Mouse (Mus musculus) limb, embryonic 10.5 days (tissue): ENCODE measurements around the gene Fmn2. TPM values are rescaled to one million over a fixed set of nuclear protein-coding genes. Genes with fewer than 3 reads are reported as not detected.

Experiments used
- DNase-seq: peaks from one replicate; pipeline ENCODE4 v3.0.0-alpha.2; 2017; ENCODE audit warnings: low spot score
- H3K27ac ChIP-seq: fragments of 300-500 bp; sonication (generic); 2 replicates; pipeline ENCODE4 v1.5.1; 2016; ENCODE audit warnings: mild to moderate bottlenecking
- H3K27me3 ChIP-seq: fragments of 300-500 bp; sonication (generic); 2 replicates; pipeline ENCODE4 v1.6.1; 2016; ENCODE audit warnings: low read depth, mild to moderate bottlenecking; ENCODE audit not compliant: poor library complexity, severe bottlenecking
- H3K36me3 ChIP-seq: fragments of 300-500 bp; sonication (generic); 2 replicates; pipeline ENCODE4 v1.6.1; 2016; ENCODE audit warnings: mild to moderate bottlenecking, moderate library complexity
- H3K4me1 ChIP-seq: fragments of 300-500 bp; sonication (generic); 2 replicates; pipeline ENCODE4 v1.6.1; 2016
- H3K4me3 ChIP-seq: fragments of 300-500 bp; sonication (generic); 2 replicates; pipeline ENCODE4 v1.5.1; 2016; ENCODE audit warnings: mild to moderate bottlenecking, moderate library complexity
- H3K9me3 ChIP-seq: fragments of 300-500 bp; sonication (generic); replicated peaks from 2 replicates; pipeline ENCODE4 v1.6.1; 2016; ENCODE audit warnings: mild to moderate bottlenecking
- WGBS: fragments of 180-500 bp; shearing (Covaris S2); methylation state at CpG from one replicate; pipeline ENCODE4 v1.1.7; 2016; 5-methylcytosine and 5-hydroxymethylcytosine counted together
- polyA plus RNA-seq: library from polyadenylated mRNA; unstranded; fragments of >200 nt; fragmentation: Nextera tagmentation; extraction: Ambion mirVana; gene quantifications from 2 replicates; pipeline ENCODE4 v1.2.1, GENCODE M21; 2016

Gene Fmn2
- 0.73 and 1.2 TPM in 2 replicates for polyA plus RNA-seq

DNA sequence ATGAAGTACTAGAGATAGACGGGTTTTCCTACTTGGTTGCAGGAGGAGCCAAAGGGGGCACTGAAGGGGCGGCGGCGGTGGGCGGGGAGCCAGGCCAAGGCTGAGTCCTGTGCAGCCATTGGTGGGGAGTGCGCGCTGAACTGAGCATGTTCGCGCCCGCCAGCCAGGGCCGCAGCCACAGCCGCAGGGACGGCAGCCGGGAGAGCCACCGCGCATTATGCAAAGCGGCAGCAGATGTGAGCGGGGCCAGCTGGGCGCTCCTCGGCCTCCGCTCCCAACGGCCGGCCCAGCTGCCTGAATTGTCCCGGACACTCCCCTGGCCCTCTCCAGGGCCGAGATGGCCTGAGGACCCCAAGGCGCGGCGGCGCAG is at the start of gene Fmn2:
TSS of gene Fmn2 (plus strand) at position 165 of the 370 bp plus-strand sequence.
- Histone ChIP-seq H3K27ac (peak within 1 kb of the TSS; percentile 81), H3K4me1 (peaks cover 23% of the 10 kb centered on the region), H3K4me3 (peak within 1 kb of the TSS; percentile 72)

DNA sequence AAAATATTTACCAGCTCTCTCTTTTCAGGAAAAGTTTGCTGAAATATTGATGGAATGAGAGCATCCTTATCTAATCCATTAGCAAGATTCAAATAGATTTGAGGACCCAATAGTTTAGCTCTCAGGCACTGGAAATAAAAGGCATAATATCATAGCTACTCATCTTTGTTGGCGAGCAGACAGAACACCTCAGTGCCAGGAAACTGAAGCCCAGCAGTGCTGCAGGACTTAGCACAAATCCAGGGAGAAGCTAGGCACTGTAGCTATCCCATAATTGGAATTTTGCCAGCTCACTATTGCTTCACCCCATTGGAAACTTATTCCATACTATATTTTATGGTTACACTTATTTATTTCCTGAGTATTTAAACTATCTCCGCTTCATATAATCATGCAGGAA is 46.5 kb upstream of the Fmn2 start:
- H3K4me1 ChIP-seq = no peaks in the 10 kb centered on the region
- 91% methylated on average over 2 of the region's 2 CpGs for WGBS
- H3K9me3 ChIP-seq = no peaks in the 10 kb centered on the region
- no peak for DNase-seq
- H3K36me3 ChIP-seq = no peaks in the 10 kb centered on the region
- H3K4me3 ChIP-seq = no peak overlapping the region
- no peak overlapping the region for H3K27ac ChIP-seq
- no peaks in the 10 kb centered on the region for H3K27me3 ChIP-seq

More for the DNA sequence above, at the start of gene Fmn2:
- Histone ChIP-seq H3K27me3 (peaks cover 23% of the 10 kb centered on the region), H3K9me3 (no peaks in the 10 kb centered on the region), H3K36me3 (no peaks in the 10 kb centered on the region)
- under 1% methylated on average over 29 of the region's 29 CpGs for WGBS
- DNase-seq = peak; percentile 88

DNA sequence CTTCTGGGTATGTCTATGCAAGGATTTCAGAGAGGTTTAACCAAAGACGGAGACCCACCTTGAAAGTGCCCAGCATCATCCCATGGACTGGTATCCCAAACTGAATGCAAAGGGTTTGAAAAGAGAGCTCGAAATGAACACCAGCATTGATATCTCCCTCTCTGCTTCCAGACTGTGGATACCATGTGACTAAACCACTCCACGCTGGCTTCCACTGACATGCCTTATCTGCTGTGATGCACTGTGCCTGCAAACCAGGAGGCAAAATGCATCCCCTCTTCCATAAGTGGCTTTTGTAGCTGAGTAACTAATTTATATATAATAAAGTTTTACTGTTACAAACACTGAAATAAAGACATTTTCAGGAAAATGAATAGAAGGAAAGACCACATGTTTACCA is 36.2 kb upstream of the Fmn2 start:
- WGBS = 93% methylated on average over 3 of the region's 3 CpGs
- H3K27me3 ChIP-seq = no peaks in the 10 kb centered on the region

DNA sequence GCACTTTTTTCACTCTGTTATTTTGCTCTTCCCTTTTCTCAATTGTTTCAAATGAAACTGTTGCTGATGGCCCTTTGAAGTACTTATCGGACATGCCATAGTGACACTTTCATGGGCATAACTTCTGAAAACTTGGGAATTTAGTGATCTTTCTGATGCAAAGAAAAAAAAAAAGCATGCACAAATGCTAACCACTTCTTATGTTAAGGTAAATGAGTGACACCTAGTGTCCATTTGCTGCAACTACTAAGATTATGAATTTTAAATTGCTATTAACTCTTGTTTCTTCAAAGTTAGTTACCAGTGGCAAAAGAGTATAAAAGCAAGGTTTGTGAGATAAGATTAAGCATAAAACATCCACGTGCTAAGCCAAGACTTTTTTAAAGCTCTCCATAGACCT is 35.4 kb upstream of the Fmn2 start:
- no peaks in the 10 kb centered on the region for H3K9me3 ChIP-seq
- WGBS = 36% methylated on average over 2 of the region's 2 CpGs
- no peaks in the 10 kb centered on the region for H3K27me3 ChIP-seq
- DNase-seq = no peak
- no peaks in the 10 kb centered on the region for H3K4me1 ChIP-seq
- no peak overlapping the region for H3K4me3 ChIP-seq
- H3K27ac ChIP-seq = no peak overlapping the region
- H3K36me3 ChIP-seq = no peaks in the 10 kb centered on the region

More for the DNA sequence above, 36.2 kb upstream of the Fmn2 start:
- H3K4me1 ChIP-seq = no peaks in the 10 kb centered on the region
- DNase-seq = no peak
- H3K27ac ChIP-seq = no peak overlapping the region
- no peak overlapping the region for H3K4me3 ChIP-seq
- H3K36me3 ChIP-seq = no peaks in the 10 kb centered on the region
- no peaks in the 10 kb centered on the region for H3K9me3 ChIP-seq

DNA sequence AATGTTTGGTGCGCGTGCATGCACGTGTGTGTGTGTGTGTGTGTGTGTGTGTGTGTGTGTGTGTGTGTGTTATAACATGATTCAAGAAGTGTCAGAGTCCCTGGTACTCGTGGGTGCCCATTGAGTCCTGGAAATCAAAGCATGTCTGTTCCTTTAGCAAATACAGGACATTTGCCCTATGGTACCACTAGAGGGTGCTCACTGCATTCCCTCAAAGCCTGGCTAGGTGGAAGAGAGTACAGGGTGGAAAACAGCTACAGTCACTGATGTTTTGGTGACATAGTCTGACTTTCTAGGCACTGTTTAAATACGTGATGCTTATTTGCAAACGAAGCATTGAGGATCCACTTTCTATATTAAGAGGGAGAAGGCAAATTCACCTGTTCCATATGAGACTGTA is 31.9 kb upstream of the Fmn2 start:
- Histone ChIP-seq H3K36me3 (no peaks in the 10 kb centered on the region), H3K9me3 (no peaks in the 10 kb centered on the region), H3K4me1 (no peaks in the 10 kb centered on the region), H3K4me3 (no peak overlapping the region), H3K27me3 (no peaks in the 10 kb centered on the region), H3K27ac (no peak overlapping the region)
- 13% methylated on average over 6 of the region's 6 CpGs for WGBS
- DNase-seq = peak; percentile 33

DNA sequence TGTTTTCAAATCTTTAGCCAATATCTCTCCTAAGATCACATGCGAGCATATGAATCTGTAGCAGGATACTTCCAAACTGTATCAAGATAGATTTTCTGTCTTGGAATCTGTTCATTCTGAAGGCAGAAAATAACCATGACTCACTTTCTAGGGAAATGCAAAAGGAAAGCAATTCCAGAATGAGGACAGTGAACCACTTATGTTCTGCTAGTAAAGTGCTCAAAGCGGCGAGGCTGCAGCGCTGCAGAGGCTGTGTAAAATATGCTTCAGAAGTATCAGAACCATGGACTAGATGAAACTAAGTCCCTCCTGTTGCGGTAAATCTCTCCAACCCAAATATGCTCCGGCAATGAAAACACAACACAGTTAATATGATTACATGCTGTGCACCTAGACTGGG is 19.1 kb upstream of the Fmn2 start:
- no peaks in the 10 kb centered on the region for H3K36me3 ChIP-seq
- no peak overlapping the region for H3K4me3 ChIP-seq
- H3K4me1 ChIP-seq = no peaks in the 10 kb centered on the region
- 95% methylated on average over 6 of the region's 6 CpGs for WGBS
- no peak for DNase-seq
- H3K27me3 ChIP-seq = no peaks in the 10 kb centered on the region
- no peak overlapping the region for H3K27ac ChIP-seq
- no peaks in the 10 kb centered on the region for H3K9me3 ChIP-seq

DNA sequence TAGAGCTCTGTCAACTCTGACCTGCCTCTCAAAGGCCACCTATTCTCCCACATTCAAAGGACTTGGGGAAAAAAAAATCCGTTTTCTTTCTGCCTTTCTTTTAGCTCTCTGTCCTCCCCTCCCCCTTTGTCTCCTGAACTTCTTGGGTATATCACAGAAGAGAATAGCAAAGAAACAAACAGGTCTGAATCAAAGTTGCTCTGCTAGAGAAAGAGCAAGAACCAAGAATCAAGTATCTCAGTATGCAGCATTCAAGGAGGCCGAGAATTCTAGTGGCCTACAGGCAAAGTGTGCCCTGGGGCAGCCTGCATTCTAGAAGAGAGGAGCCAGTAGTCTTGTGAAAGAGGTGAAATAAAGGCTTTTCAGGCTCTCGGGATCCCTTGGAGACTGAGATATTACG is 1.6 kb upstream of the Fmn2 start:
- no peak overlapping the region for H3K4me3 ChIP-seq
- WGBS = 65% methylated on average over 4 of the region's 4 CpGs
- H3K9me3 ChIP-seq = no peaks in the 10 kb centered on the region
- H3K36me3 ChIP-seq = no peaks in the 10 kb centered on the region
- peaks cover 23% of the 10 kb centered on the region for H3K27me3 ChIP-seq
- H3K27ac ChIP-seq = no peak overlapping the region
- no peak for DNase-seq
- H3K4me1 ChIP-seq = peaks cover 23% of the 10 kb centered on the region

DNA sequence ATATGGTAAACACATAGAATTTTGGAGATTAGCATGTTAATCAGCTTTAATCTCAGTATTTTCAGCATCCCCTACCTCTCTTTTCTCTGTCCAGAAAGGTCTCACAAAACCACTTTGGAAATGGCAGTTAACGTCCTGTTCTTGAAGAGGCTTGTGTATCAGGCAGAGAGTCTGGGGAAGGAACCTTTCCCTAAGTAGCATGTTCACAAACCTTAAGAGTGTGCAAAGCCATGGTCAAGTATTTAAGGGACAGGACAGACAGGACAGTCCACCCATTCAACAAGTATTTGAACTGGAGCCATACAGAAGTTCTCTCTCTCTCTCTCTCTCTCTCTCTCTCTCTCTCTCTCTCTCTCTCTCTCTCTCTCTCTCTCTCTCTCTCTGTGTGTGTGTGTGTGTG is 614 bp upstream of the Fmn2 start:
- Histone ChIP-seq H3K36me3 (no peaks in the 10 kb centered on the region), H3K4me3 (no peak overlapping the region), H3K4me1 (peaks cover 23% of the 10 kb centered on the region), H3K27me3 (peaks cover 23% of the 10 kb centered on the region), H3K9me3 (no peaks in the 10 kb centered on the region), H3K27ac (no peak overlapping the region)
- WGBS = 53% methylated on average over 1 of the region's 1 CpGs
- no peak for DNase-seq

DNA sequence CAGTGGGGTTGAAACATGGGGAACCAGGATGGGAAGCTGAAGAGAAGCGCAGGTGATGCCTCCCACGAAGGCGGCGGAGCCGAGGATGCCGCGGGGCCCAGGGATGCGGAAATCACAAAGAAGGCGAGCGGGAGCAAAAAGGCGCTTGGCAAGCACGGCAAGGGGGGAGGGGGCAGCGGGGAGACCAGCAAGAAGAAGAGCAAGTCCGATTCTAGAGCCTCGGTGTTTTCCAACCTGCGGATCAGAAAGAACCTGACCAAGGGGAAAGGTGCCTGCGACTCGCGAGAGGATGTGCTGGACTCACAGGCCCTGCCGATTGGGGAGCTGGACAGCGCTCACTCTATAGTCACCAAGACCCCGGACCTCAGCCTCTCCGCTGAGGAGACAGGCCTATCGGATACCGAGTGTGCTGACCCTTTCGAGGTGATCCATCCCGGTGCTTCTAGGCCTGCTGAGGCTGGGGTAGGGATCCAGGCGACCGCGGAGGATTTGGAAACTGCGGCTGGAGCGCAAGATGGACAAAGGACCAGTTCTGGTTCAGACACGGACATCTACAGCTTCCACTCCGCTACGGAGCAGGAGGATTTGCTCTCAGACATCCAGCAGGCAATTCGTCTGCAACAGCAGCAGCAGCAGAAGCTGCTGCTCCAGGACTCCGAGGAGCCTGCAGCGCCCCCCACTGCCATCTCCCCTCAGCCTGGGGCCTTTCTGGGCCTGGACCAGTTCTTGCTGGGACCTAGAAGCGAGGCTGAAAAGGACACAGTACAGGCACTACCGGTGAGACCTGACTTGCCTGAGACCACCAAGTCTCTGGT is 613 bp downstream of the Fmn2 start:
- peak overlapping the region; percentile 72 for H3K4me3 ChIP-seq
- no peaks in the 10 kb centered on the region for H3K36me3 ChIP-seq
- peak overlapping the region; percentile 81 for H3K27ac ChIP-seq
- under 1% methylated on average over 40 of the region's 40 CpGs for WGBS
- peaks cover 23% of the 10 kb centered on the region for H3K4me1 ChIP-seq
- H3K9me3 ChIP-seq = no peaks in the 10 kb centered on the region
- DNase-seq = peak; percentile 64
- peaks cover 23% of the 10 kb centered on the region for H3K27me3 ChIP-seq

DNA sequence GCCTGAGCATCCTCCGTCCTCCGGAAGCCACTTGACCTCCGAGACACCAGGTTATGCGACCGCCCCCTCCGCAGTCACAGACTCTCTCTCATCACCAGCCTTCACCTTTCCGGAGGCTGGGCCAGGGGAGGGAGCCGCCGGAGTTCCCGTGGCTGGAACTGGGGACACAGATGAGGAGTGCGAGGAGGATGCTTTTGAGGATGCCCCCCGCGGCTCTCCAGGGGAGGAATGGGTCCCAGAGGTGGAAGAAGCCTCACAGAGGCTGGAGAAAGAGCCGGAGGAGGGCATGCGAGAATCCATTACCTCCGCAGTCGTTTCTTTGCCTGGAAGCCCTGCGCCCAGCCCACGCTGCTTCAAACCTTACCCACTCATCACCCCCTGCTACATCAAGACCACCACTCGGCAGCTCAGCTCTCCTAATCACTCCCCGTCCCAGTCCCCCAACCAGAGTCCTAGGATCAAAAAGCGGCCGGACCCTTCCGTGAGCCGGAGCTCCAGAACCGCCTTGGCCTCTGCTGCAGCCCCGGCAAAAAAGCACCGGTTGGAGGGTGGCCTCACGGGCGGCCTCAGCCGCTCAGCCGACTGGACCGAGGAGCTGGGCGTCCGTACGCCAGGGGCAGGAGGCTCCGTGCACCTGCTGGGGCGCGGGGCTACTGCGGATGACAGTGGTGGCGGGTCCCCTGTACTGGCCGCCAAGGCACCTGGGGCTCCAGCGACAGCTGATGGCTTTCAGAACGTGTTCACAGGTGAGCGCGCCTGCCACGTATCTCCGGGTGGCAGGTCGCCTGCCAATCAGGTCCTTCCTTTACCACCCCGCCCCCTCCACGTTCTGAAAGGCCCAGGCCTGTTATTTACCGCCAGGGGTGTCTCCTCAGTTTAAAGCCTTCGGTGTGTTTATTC is 1.5 kb downstream of the Fmn2 start:
- WGBS = 1% methylated on average over 53 of the region's 53 CpGs
- no peaks in the 10 kb centered on the region for H3K36me3 ChIP-seq
- H3K27me3 ChIP-seq = peaks cover 23% of the 10 kb centered on the region
- peaks cover 23% of the 10 kb centered on the region for H3K4me1 ChIP-seq
- peak; percentile 59 for DNase-seq
- peak overlapping the region; percentile 81; the same call in 1 of the 2 replicates for H3K27ac ChIP-seq
- H3K4me3 ChIP-seq = peak overlapping the region; percentile 72
- H3K9me3 ChIP-seq = no peaks in the 10 kb centered on the region

DNA sequence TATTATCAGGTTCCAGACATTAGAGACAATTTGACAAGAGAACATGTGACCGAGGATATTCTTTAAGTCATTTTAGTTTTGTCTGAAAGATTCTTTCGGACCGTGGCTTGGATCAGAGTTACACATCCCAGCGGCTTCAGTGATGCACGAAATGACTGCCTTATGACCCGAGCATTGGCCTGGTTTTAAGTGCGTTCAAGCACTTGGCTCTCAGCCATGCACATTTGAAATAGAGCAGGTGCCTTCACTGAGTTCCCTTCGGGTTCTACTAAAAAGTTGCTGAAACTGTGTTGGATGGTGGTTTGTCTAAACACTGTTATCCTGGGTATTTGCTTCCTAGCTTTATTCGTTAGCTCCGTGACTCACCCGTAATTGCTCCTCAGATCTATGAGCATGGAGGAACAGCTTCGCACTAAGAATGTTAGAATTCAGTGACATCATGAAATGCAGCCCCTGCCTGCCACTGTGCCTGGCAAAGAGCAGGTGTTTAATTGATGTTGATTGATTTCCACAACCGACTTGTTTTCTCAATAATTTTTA is 7.0 kb downstream of the Fmn2 start:
- no peak for DNase-seq
- Histone ChIP-seq H3K4me1 (peaks cover 1% of the 10 kb centered on the region), H3K36me3 (no peaks in the 10 kb centered on the region), H3K4me3 (no peak overlapping the region), H3K9me3 (no peaks in the 10 kb centered on the region), H3K27ac (no peak overlapping the region), H3K27me3 (peaks cover 8% of the 10 kb centered on the region)
- WGBS = 89% methylated on average over 13 of the region's 13 CpGs

DNA sequence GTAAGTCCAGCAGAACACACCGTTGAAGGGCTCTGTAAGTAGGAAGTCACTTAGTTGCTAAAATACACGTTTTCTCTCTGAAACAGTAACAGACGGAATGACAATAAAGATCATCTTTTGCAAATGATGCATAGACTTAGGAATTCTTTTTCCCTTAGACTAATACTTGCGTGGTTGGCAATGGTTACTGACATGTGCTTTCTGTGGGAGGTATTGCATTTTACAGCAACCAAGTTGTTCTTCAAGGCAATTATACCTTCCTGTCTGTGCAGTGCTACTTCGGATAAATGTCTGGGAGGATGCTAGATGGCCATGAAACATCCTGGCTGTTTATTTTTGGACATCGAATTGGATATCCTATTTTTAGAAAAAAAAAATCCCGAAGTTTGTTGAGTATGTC is 11.8 kb downstream of the Fmn2 start:
- no peaks in the 10 kb centered on the region for H3K36me3 ChIP-seq
- 90% methylated on average over 7 of the region's 7 CpGs for WGBS
- DNase-seq = no peak
- H3K27me3 ChIP-seq = no peaks in the 10 kb centered on the region
- H3K4me3 ChIP-seq = no peak overlapping the region
- H3K4me1 ChIP-seq = no peaks in the 10 kb centered on the region
- no peak overlapping the region for H3K27ac ChIP-seq
- no peaks in the 10 kb centered on the region for H3K9me3 ChIP-seq
